Mouse (Mus musculus): ENCODE data around the gene Rnf181.

Rnf181 gene

GRCm38 (mm10) chr6:72333111-72333510 is 33.6 kb downstream of the Rnf181 start:
- in situ Hi-C loops (cut with MboI, MseI) = no loop called here

- in situ Hi-C loops (cut with MboI, MseI) = no loop called here
Measured at GRCm38 (mm10) chr6:72330133-72330532, 36.6 kb downstream of the Rnf181 start.

- in situ Hi-C loops (cut with MboI, MseI) = no loop called here
Measured at GRCm38 (mm10) chr6:72329019-72329418, 37.7 kb downstream of the Rnf181 start.

- in situ Hi-C loops (cut with MboI, MseI) = no loop called here
Measured at GRCm38 (mm10) chr6:72326274-72326673, 40.5 kb downstream of the Rnf181 start.

- in situ Hi-C loops (cut with MboI, MseI) = loop anchor here (5.0 kb wide), 1 partner anchor 52 kb away; no protein-coding TSS in a partner anchor
Measured at GRCm38 (mm10) chr6:72323786-72324508, 42.8 kb downstream of the Rnf181 start.

- in situ Hi-C loops (cut with MboI, MseI) = loop anchor here (5.0 kb wide), 1 partner anchor 51 kb away; no protein-coding TSS in a partner anchor
Measured at GRCm38 (mm10) chr6:72322936-72323335, 43.8 kb downstream of the Rnf181 start.

- in situ Hi-C loops (cut with MboI, MseI) = no loop called here
Measured at GRCm38 (mm10) chr6:72319019-72319418, 47.7 kb downstream of the Rnf181 start.

GRCm38 (mm10) chr6:72318440-72318839 is 48.3 kb downstream of the Rnf181 start:
- in situ Hi-C loops (cut with MboI, MseI) = no loop called here

GRCm38 (mm10) chr6:72316044-72316443 is 50.7 kb downstream of the Rnf181 start:
- in situ Hi-C loops (cut with MboI, MseI) = no loop called here

- in situ Hi-C loops (cut with MboI, MseI) = no loop called here
Measured at GRCm38 (mm10) chr6:72315384-72315783, 51.4 kb downstream of the Rnf181 start.

GRCm38 (mm10) chr6:72313124-72313867 is 53.5 kb downstream of the Rnf181 start:
- in situ Hi-C loops (cut with MboI, MseI) = no loop called here

GRCm38 (mm10) chr6:72312198-72312597 is 54.6 kb downstream of the Rnf181 start:
- in situ Hi-C loops (cut with MboI, MseI) = no loop called here

All from regulatory T cell (primary cell).